Mouse (Mus musculus): ENCODE measurements at regions not wholly inside any gene's neighbourhood (a gene's known extent, or its start where the extent isn't known, plus 50 kb on each side); places are given as distances from the start of the nearest gene placed in this dataset.

DNA sequence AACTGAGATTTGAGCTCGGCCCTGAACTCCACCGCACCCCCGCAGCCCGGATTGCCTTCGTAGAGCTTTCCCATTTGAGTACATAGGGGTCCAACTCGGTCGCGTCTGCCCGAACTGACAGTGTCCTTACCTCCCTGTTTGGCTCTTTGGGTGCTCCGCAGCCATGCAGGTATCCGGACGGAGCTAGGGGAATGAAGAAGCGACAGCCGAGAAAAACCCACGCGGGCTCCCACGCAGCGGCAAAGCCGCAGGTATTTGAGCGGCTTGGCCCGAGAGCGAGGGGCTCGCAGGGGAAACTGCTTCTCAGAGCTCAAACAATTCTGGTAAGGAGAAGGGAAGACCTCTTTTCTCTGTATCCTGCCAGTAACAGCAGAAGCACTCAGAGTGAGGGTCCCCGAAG, 82.5 kb downstream of the Kcnrg start:
- no peak for DNase-seq
- intact Hi-C loops (cut with DNase I) = loop anchor here (5.0 to 10.0 kb wide), 4 partner anchors 48 to 355 kb away; partner anchors contain the start of gene Trim13

DNA sequence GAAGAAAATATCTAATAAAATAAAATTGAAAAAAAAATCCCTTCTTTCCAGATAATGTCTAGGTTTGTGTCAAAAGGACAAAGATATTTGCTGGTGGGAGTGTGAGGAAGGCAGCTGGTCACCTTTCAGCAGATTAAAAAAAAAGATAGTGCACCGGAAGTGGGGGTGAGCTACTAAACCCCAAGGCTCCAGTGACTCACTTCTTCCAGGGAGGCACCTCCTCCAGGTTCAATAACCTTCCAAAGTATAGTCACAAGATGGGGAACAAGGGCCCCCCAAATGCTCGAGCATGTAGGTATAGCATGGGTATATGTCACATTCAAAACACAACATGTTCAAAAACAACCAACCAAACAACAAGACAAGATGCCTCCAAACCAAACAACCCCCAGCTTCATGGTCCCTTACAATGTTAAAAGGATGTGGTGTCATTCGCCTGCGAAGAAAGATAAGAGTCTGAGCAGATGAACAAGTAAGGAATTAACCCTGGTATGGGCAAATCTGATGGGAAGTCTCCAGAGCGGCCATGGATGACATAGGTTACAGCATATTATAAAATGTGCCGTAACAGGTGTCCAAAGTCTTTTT, 84.6 kb downstream of the Kcnrg start:
- no peak for DNase-seq
- intact Hi-C loops (cut with DNase I) = no loop called here

DNA sequence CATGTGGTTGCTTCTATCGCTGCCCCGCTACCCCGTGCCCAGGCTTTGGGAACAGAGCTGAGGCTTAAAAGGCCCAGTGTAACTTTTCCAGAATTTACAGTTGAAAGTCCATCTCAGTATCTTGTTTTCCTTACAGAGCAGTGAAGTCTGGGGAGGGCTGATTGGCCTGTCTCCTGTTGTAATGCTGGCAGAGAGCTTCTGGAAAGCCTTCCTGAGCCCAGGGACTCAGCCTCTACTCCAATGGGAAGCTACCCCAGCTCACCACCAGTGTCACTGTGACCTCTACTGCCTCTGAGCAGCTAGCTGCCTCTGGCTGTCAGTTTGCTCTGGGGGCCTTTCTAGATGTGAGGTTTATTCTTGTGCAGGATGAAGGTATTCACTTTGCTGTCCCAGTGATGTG, 87.5 kb downstream of the Kcnrg start:
- no peak for DNase-seq
- intact Hi-C loops (cut with DNase I) = no loop called here

DNA sequence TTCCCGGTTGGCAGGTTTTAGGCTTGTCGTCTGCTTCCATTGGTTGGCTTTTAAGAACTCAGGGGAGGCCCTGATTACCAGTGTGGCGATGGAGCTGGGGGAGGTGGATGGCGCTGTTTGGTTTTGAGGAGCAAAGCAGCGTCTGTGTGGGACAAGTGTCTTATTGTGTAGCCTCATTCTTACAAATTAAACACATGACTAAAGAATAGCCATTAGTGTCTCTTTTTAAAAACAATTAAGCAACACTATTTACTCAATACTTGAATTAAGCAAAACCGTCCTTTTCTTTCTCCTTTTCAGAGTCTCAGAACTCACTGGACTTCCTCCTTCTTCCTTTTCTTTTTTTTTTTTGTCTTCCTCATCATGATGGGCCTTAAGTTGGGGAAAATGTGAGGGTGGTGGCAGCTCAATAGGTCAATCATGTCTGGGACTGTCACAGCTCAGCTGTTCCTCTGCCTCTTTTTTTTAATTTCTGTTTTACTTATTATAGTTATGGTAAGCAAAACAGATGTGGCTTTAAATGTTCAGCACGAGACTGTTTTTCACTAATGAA, 89.1 kb downstream of the Kcnrg start:
- intact Hi-C loops (cut with DNase I) = no loop called here
- no peak for DNase-seq

DNA sequence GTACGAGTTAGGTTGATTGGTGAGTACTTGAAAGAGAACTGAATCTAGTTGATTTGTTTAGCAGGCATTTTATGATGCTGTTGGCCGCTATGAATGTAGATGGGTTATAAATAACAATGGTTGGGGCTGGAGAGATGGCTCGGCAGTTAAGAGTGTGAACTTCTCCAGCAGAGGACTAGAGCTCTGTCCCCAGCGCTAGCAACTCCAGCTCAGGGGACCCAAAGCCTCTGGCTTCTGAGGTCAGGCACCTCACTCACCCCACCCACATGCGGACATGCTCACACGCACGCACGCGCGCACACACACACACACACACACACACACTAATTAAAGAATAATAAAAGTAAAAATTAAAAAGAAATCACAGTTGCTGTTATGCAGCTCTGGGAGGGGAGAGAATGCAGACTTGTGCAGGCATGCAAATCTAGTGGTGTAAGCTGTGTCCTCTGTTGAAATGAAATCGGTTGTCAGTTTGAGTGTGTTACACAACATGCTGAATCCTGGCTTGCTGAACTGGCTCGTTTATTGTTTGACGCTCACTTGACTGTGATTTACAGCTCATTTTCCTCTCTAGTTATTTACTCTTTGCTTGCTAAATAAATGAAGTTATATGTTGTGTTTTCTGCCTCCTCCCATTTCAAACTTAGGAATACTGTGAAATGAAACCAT, 89.8 kb downstream of the Kcnrg start:
- DNase-seq = no peak
- intact Hi-C loops (cut with DNase I) = no loop called here

DNA sequence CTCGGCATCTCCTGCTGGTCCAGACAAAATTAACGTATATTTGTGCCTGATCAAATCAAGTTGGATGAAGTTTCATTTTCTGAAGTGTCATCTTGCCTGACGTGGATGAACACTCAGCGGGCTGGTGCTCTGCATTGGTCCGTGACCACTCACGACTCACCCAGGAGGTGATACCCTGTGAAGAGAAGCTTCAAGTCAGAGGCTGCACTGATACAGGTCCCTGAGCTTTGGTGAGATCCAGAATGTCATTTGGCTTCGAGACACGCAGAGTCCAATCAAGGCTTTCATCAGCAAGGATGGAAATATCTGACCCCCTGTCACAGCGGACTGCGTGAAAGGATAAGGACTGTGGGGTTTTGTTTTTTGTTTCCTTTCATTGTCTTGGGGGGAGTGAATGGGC, 90.4 kb downstream of the Kcnrg start:
- DNase-seq = no peak
- intact Hi-C loops (cut with DNase I) = no loop called here

DNA sequence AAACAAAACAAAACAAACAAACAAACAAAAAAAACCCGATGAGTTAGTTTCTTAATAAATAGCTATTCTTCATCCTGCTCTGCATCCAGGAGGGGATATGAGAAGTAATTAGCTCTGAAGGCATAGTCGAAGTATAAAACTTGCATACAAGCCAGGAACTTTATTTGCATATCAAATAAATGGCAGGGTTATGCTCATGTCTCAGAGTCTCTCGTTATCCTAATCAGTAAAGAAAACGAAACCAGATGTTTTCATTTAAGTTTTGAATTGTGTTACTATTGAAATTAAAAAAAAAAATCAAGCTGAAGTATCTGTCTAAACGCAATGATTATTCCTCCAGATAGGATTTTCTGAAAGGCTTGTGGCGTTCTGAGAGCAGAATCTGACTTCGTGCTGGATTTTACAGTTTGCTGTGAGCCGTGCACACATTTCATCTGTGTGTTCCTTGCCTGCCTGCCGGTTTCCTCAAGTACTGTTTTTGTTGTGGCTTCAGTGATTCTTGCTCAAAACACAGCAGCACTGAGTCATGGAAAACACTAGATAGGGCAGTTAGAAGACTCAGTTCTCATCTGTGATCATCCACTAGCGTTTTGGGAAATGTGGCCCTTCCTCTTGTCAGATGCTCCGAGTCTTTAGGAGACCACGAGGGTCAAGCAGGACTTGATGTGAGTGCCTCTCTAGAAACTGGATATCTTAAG, 91.2 kb downstream of the Kcnrg start:
- no peak for DNase-seq
- intact Hi-C loops (cut with DNase I) = no loop called here

DNA sequence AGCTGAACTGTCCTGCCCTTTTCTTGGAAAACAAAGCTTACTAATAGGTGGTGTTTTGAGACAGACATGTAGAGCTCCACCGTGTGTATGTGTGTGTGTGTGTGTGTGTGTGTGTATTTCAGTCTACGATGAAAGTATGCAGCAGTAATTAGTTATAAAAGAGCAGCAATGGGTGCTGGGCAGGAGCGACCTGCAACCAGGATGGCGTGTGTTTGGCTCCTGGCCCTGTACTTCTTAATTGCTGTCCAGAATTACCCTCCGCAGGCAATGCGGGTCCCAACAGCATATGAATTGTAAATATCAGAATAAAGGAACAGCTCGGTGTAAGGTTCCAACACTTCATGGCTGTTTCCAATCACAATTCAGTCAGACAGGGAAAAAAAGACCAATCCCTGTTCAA, 92.4 kb downstream of the Kcnrg start:
- DNase-seq = no peak
- intact Hi-C loops (cut with DNase I) = no loop called here

DNA sequence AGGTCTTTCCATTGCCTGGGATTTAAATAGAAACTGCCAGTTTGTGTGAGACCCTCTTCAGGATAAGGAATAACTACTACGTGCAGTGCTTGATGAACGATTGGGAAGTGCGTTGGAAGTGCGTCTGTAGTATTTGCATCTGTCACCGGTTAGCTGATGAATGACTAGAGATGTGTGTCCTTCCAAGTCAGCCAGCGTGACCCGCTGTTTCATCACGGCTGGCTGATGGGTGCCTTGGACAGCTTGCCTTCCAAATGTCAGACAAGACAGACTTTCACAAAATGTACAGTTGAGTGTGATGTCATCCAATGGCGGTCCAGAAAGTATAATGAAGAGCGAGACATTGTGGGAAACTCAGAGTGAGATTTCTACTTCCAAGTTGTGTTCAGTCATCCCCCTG, 93.9 kb downstream of the Kcnrg start:
- intact Hi-C loops (cut with DNase I) = no loop called here
- DNase-seq = no peak

DNA sequence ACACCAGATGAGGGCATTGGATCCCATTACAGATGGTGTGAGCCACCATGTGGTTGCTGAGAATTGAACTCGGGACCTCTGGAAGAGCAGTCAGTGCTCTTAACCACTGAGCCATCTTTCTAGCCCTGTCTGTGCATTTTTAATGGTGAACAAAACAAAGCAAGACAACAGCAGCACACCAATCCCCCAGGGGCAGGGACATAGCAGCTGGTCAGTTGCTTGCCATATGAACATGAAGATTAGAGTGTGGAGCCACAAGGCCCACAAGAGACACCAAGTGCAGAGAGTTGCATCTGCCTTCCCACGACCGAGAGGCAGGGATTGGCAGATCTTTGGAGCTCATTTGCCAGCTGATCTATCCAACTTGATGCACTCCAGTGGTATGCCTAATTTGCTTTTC, 96.7 kb downstream of the Kcnrg start:
- intact Hi-C loops (cut with DNase I) = no loop called here
- no peak for DNase-seq

DNA sequence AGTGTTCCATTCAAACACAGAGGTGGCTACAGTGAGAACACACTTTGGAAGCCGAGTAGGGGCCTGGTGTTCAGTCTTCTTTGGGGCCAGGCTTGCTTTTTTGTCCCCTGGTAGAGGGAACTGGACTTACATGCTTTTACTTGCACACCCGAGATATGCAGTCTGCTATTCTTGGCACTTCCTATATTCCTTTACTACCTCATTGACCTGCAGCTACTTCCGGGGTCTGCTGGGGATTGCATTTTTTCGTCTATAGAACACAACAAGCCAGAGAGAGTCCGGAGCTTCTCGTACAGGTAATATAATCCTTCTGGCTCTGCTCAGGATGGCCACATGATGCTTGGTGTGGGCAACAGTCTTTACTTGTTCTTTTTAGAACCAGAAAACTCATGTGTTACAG, 99.7 kb downstream of the Kcnrg start:
- DNase-seq = no peak
- intact Hi-C loops (cut with DNase I) = no loop called here

DNA sequence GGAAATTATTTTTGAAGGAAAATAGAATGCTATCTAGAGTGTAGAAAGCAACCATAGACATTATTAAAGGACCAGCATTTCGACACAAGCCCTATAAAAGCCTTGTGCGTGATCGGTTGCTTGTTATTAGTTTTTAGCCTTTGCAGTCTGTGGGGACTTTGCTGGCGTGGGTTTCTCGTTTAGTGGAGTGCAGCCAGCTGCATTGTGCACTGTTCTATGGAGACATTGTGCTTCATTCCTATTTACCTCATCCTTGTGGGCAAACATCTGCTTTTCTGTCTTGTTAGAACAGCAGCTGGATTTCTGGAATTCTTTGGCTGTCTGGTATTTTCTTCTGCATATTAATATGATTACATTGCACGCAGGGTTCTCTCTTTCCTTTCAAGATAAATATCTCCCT, 101.1 kb downstream of the Kcnrg start:
- DNase-seq = no peak
- intact Hi-C loops (cut with DNase I) = no loop called here

DNA sequence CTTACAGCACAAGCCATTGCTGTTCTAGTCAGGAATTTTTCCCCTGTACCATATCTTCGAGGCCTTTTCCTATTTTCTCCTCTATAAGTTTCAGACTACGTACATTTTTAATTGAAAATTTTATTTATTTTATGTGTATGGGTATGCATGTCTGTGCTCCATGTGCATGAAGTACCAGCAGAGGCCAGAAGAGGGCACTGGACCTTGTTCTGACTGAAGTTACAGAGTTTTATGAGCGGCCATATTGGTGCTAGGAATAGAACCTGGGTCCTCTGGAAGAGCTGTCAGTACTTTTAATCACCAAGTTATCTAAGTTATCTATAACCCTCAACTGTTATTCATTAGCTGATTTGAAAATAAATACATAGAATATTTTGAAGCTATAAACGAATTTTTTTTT, 108.5 kb downstream of the Kcnrg start:
- no peak for DNase-seq
- intact Hi-C loops (cut with DNase I) = no loop called here

DNA sequence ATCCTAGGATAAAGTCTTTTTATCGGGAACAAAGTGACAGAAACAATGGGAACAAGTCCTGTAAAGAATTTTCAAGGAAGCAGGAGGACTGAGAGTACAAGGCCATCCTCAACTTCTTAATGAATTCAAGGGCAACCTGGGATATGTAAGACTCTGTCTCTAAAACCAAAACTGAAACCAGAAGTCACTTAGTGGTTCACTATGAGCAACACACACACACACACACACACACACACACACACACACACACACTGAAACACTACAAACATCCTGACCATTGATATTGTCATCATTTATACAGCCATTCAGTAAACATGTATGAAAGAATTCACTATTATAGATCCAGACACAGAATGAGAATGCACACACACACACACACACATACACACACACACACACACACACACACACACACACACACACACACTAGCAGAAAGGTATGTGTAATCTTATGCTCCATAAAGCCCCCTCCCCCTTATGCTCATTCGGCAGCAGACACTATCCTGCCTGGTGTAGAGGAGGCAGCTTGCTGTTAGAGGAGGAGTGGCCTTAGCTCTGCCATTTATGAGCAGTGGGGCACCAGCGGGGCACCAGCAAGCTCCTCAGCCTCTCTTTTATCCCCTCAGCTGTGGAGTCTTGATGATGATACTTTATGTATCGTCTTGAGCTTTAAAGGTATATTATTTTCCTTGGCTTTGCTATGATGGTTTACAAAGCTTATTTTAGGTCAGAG, 111.3 kb downstream of the Kcnrg start:
- intact Hi-C loops (cut with DNase I) = no loop called here
- no peak for DNase-seq

DNA sequence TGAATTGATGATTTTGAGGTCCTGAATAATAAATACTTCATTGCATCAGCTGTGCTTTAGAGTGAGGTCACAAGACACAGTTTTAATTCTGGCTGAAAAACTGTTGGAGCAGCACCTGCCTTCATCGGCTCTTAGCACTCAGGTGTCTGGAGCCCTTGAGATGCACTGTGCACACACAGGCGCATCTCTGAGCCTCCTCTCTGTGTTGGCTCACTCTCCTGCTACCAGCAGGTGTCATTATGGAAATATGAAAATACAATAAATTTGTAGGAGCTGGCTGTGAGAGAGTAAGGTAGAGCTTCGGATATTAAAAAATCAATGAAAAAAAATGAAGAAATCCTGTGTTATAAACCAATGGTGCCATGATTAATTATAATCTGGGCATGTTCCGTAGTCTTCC, 114.0 kb downstream of the Kcnrg start:
- intact Hi-C loops (cut with DNase I) = no loop called here
- DNase-seq = no peak

DNA sequence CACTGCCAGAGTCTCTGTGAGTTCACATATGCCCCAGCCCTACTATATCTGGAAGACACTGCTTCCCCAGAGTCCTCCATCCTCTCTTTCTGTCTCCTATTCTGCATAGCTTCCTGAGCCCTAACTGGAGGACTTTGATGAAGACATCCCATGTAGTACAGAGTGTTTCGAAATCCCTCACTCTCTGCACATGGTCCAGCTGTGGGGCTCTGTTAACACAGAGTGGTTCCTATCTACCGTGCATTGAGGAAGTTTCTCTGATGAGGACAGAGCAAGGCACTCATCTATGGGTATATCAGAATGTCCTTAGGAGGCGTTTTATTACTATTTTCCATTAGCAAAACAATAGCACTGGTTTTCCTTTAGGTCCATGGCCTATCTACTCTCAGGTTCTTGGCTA, 117.7 kb downstream of the Kcnrg start:
- intact Hi-C loops (cut with DNase I) = no loop called here
- no peak for DNase-seq

DNA sequence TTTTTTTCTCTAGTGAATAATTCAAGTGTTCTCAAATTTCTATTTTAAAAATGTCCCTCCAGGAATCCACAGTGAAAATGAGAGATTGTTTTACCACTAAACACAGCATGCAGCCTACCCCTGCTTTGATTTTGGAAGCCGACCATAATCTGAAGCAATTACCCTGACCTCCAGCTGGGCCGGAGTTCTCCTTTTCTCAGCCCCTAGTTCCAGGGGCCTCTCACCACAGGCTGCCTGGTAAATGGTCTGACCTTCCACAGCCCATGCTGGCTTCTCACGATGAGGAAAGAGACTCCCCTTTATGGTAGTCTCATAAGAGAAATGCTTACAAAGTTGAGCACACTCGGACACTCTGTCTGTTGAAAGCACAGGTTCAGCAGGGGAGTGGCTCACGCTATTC, 121.3 kb downstream of the Kcnrg start:
- no peak for DNase-seq
- intact Hi-C loops (cut with DNase I) = no loop called here

DNA sequence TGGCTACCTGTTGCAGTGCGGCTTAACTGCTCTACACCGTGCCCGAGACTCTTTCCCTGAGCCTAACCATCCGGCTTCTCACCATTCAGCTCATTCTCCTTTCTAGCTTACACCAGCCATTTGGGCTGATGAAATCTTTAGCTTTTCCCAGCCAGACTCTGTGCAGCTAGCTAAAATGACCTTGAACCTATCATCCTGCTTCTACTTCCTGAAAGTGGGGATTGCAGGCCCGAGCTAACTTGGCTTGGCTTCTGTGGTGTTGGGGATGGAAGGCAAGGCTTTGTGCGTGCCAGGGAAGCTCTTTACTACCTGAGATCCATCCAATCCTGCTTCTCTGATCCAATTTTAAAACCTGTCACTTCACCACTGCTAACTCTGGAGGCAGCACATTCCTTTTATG, 128.3 kb downstream of the Kcnrg start:
- DNase-seq = no peak
- intact Hi-C loops (cut with DNase I) = loop anchor here (5.0 kb wide), 2 partner anchors 48 to 83 kb away; no protein-coding TSS in a partner anchor

DNA sequence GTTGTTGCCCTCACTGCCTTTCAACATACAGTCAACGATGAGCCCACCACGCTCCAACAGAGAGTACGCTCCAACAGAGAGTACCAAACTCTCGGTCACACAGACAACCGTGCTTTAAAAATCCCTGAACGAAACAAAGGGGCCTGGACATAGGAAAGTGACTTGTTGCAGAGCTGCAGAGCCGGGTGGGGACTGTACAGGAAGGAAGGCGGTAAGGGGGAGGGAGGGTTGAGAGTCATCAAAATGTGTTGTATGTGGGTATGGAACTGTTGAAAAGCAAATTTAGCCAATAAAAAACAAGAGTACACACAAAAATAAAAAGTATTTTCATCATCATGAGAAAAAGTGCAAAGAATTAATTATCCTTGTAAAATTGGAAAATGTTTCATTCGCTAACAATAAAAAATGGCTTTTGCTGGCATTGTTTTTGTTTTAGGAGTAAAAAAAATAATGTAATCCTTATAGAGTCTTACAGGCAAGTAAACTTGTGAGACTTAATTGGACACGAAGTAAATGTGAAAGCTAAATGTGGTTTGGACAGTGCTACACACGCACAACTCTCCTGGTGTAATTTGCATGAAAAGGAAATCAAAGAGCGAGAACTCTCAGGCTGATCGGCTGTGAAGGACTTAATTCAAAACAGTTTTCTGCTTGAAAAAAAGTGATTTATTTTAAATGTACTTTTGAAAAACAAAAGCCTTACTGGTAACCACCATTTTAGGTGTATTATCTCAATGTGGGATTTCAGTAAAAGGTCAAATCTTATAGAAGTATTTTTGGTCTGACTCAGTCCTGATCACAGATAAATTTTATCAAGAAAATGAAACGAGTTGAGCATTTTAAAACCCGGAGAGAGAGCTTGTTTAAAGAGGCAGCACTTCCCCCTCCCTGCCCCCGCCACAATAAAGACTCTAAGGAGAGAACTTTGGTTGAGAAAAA, 129.4 kb downstream of the Kcnrg start:
- intact Hi-C loops (cut with DNase I) = loop anchor here (5.0 kb wide), 2 partner anchors 49 to 84 kb away; no protein-coding TSS in a partner anchor
- peak; percentile 12 to 31 for DNase-seq

DNA sequence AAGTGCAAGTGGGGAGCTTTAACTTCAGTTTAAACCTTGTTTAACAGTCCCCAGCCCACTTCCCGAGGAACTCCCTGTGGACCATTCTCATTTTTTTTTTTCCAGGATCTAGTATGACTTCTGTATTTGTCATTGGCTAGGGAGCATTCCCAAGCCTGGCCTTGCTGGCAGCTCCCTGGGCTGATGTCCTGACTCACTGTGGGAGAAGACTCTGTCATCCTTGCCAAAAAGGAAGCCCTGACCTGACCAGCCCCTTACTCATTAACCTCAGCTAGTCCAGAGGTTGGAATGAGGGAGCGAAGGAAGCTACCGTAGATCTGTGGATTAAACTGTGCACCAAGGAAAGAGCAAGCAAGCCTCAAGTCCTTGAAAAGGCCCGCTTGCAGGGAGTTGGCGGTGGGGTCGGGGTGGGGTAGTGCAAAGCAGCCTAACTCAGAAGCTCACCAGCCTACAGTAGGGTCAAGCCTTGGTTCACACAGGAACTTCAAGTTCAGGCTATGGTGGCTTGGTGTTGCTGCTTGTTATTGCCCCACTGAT, 130.3 kb downstream of the Kcnrg start:
- intact Hi-C loops (cut with DNase I) = loop anchor here (5.0 kb wide), 2 partner anchors 50 to 85 kb away; no protein-coding TSS in a partner anchor
- DNase-seq = peak; percentile 7 to 29
